Mouse (Mus musculus) A20 (cell line): ENCODE measurements around the gene Rad51b.

Source experiments
- DNase-seq: peaks from one replicate; pipeline ENCODE4 v3.0.0-alpha.2; 2011; ENCODE audit warnings: low read depth, low spot score

Rad51b gene

GRCm38 (mm10) chr12:79490626-79491025 lies 193.5 kb downstream of the Rad51b start:
- no peak for DNase-seq

- no peak for DNase-seq
These were observed 195.1 kb downstream of the Rad51b start for GRCm38 (mm10) chr12:79492175-79492574.

GRCm38 (mm10) chr12:79492613-79493012 lies 195.5 kb downstream of the Rad51b start:
- DNase-seq = no peak

- DNase-seq = no peak
These were observed 196.4 kb downstream of the Rad51b start for GRCm38 (mm10) chr12:79493481-79493880.

- DNase-seq = no peak
These were observed 201.2 kb downstream of the Rad51b start for GRCm38 (mm10) chr12:79498326-79498725.

- DNase-seq = no peak
These were observed 202.7 kb downstream of the Rad51b start for GRCm38 (mm10) chr12:79499809-79500208.

- no peak for DNase-seq
These were observed 204.8 kb downstream of the Rad51b start for GRCm38 (mm10) chr12:79501877-79502276.

- DNase-seq = no peak
These were observed 205.9 kb downstream of the Rad51b start for GRCm38 (mm10) chr12:79502862-79503581.

- DNase-seq = no peak
These were observed 206.8 kb downstream of the Rad51b start for GRCm38 (mm10) chr12:79503582-79504515.

- DNase-seq = no peak
These were observed 207.6 kb downstream of the Rad51b start for GRCm38 (mm10) chr12:79504641-79505040.

GRCm38 (mm10) chr12:79506421-79506820 lies 209.3 kb downstream of the Rad51b start:
- no peak for DNase-seq

- no peak for DNase-seq
These were observed 210.1 kb downstream of the Rad51b start for GRCm38 (mm10) chr12:79507141-79507681.

- no peak for DNase-seq
These were observed 214.5 kb downstream of the Rad51b start for GRCm38 (mm10) chr12:79511454-79512204.

GRCm38 (mm10) chr12:79512205-79512886 lies 215.3 kb downstream of the Rad51b start:
- DNase-seq = no peak

- no peak for DNase-seq
These were observed 216.1 kb downstream of the Rad51b start for GRCm38 (mm10) chr12:79512982-79513681.

GRCm38 (mm10) chr12:79514680-79515079 lies 217.6 kb downstream of the Rad51b start:
- no peak for DNase-seq

GRCm38 (mm10) chr12:79522374-79522773 lies 225.3 kb downstream of the Rad51b start:
- no peak for DNase-seq

- DNase-seq = no peak
These were observed 228.1 kb downstream of the Rad51b start for GRCm38 (mm10) chr12:79524941-79525871.

- no peak for DNase-seq
These were observed 228.8 kb downstream of the Rad51b start for GRCm38 (mm10) chr12:79525872-79526271.
